Mouse (Mus musculus) testis, postnatal 10 days (tissue): Measurements from ENCODE around the gene Fubp1.

Source experiments
- DNase-seq: peaks from one replicate; pipeline ENCODE4 v3.0.0; 2021; ENCODE audit warnings: low spot score

The Fubp1 gene

GRCm38 (mm10) chr3:152235805-152236204 lies 25.6 kb downstream of the Fubp1 start:
- no peak for DNase-seq

- no peak for DNase-seq
Measured at GRCm38 (mm10) chr3:152238836-152239235, 28.6 kb downstream of the Fubp1 start.

GRCm38 (mm10) chr3:152239592-152239991 lies 29.4 kb downstream of the Fubp1 start:
- no peak for DNase-seq

- no peak for DNase-seq
Measured at GRCm38 (mm10) chr3:152241098-152241497, 30.9 kb downstream of the Fubp1 start.

GRCm38 (mm10) chr3:152243304-152243703 lies 33.1 kb downstream of the Fubp1 start:
- DNase-seq = no peak

GRCm38 (mm10) chr3:152245273-152245910 lies 35.2 kb downstream of the Fubp1 start:
- DNase-seq = no peak

- no peak for DNase-seq
Measured at GRCm38 (mm10) chr3:152247708-152248107, 37.5 kb downstream of the Fubp1 start.

- no peak for DNase-seq
Measured at GRCm38 (mm10) chr3:152250487-152250886, 40.3 kb downstream of the Fubp1 start.

GRCm38 (mm10) chr3:152257528-152257927 lies 47.3 kb downstream of the Fubp1 start:
- no peak for DNase-seq

- peak; percentile 84 for DNase-seq
Measured at GRCm38 (mm10) chr3:152259409-152259808, 49.2 kb downstream of the Fubp1 start.

GRCm38 (mm10) chr3:152260362-152260761 lies 50.1 kb downstream of the Fubp1 start:
- no peak for DNase-seq

- DNase-seq = no peak
Measured at GRCm38 (mm10) chr3:152261436-152261835, 51.2 kb downstream of the Fubp1 start.

- DNase-seq = no peak
Measured at GRCm38 (mm10) chr3:152261948-152262347, 51.7 kb downstream of the Fubp1 start.

- DNase-seq = no peak
Measured at GRCm38 (mm10) chr3:152264374-152264773, 54.2 kb downstream of the Fubp1 start.

GRCm38 (mm10) chr3:152264830-152265229 lies 54.6 kb downstream of the Fubp1 start:
- DNase-seq = no peak

GRCm38 (mm10) chr3:152265351-152266035 lies 55.3 kb downstream of the Fubp1 start:
- DNase-seq = peak; percentile 86

- no peak for DNase-seq
Measured at GRCm38 (mm10) chr3:152266036-152266421, 55.8 kb downstream of the Fubp1 start, which contains the start of gene Nexn. Nexn (minus strand) TSS chr3:152266350.

GRCm38 (mm10) chr3:152268099-152268498 lies 57.9 kb downstream of the Fubp1 start:
- DNase-seq = no peak

- no peak for DNase-seq
Measured at GRCm38 (mm10) chr3:152271071-152271710, 61.0 kb downstream of the Fubp1 start.

GRCm38 (mm10) chr3:152271876-152272275 lies 61.7 kb downstream of the Fubp1 start:
- DNase-seq = no peak

GRCm38 (mm10) chr3:152272974-152273685 lies 62.9 kb downstream of the Fubp1 start:
- no peak for DNase-seq

- no peak for DNase-seq
Measured at GRCm38 (mm10) chr3:152275008-152275407, 64.8 kb downstream of the Fubp1 start.

- DNase-seq = no peak
Measured at GRCm38 (mm10) chr3:152276935-152277334, 66.7 kb downstream of the Fubp1 start.
